Mouse (Mus musculus) MEL (cell line): ENCODE measurements around the gene Mns1.

Source experiments
- CTCF ChIP-seq, 3 experiments: IDR thresholded peaks in 2 of 3; conservative IDR thresholded peaks in 1 of 3; 2 replicates each; pipeline ENCODE4 v1.5.1; 2011 to 2012; ENCODE audit warnings: low read length in 3 of 3, low read depth in 2 of 3, mild to moderate bottlenecking in 2 of 3, improper control_type of control experiment in 1 of 3, inconsistent platforms in 1 of 3, mixed read lengths in 1 of 3, moderate library complexity in 1 of 3; ENCODE audit not compliant: control insufficient read depth in 1 of 3, insufficient read depth in 1 of 3, poor library complexity in 1 of 3, severe bottlenecking in 1 of 3
- MAFK ChIP-seq: IDR thresholded peaks from 2 replicates; pipeline ENCODE4 v1.6.1; 2011; ENCODE audit warnings: low read depth, mild to moderate bottlenecking, low read length, improper control_type of control experiment, borderline replicate concordance

DNA sequence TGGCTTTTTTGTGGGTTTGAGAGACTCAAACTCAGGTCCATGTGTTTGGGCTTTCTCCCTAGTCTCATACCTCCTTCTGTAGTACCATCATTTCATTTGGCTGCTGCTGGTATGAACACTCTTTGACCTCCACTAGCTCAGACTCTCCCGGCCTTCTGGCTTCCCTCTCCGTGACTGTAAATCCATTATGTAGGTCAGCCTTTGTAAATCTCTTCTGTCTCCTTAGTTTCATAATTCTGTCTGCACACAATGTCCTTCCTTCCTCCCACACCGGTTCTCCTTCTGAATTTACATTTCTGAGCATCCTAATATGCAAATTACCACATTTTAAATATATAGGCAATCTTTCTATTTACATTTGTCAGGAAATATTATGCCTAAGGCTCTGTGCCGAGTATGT, 9.9 kb upstream of the Mns1 start:
- TF ChIP-seq CTCF (IDR thresholded peaks at IDR 0.05 in 2 of 3, conservative IDR thresholded peaks at IDR 0.05 in 1 of 3; ENCODE audit: control insufficient read depth in 1 of 3, insufficient read depth in 1 of 3, low read depth in 2 of 3, low read length in 3 of 3, poor library complexity in 1 of 3, severe bottlenecking in 1 of 3) (no peak), MAFK (no peak)
